18 mouse cellular contexts compared by ENCODE assay signal in the genomic region with DNA sequence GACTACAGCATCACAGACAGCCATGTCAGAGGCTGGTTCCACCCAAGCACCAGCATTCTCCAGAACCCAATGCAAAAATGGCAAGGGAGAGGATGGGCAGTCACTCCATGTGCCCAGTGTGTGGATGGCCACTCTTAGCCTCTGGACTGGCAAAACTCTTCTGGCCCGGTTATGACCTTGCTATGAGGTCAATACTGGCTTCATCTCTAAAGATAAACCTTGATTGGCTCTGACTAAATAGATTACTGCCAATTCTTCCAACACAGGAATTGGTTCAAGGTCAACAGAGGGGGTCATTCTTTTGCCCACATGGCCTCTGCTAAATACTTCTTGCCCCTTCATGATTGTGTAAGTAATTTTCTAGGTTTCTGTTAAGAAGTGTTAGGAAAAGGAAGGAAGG.
"Had no signal": no experiment of that assay in that cellular context is flagged by ENCODE, and none has a peak within 500 bp of the region (broad histone marks: within the 10 kb centered on the region; RNA-seq: fewer than 3 reads in every experiment).

No protein-coding gene starts in this region.

- H3K4me2 ChIP-seq: lung, embryonic 14.5 days; midbrain, embryonic 13.5 days; neural tube, embryonic 13.5 days; neural tube, embryonic 15.5 days had no signal

- H3K9me3 ChIP-seq: midbrain, embryonic 10.5 days; midbrain, embryonic 13.5 days; neural tube, embryonic 13.5 days; neural tube, embryonic 15.5 days had no signal

- H3K36me3 ChIP-seq: midbrain, embryonic 10.5 days; midbrain, embryonic 13.5 days; neural tube, embryonic 13.5 days; neural tube, embryonic 15.5 days had no signal

- H3K27ac ChIP-seq: midbrain, embryonic 10.5 days; midbrain, embryonic 13.5 days; neural tube, embryonic 13.5 days; neural tube, embryonic 15.5 days had no signal

- DNase-seq: lung, adult 18-20 months; lung, embryonic 14.5 days; lung, postnatal 10 days; lung, postnatal 4 days; retina, postnatal 1 day; right cerebral cortex, adult 18-20 months; right cerebral cortex, postnatal 25 days; right cerebral cortex, postnatal 4 days; spleen, adult 18-20 months; thymus, adult 18-20 months; thymus, postnatal 14 days; thymus, postnatal 36 days had no signal

- H3K27me3 ChIP-seq: midbrain, embryonic 13.5 days; neural tube, embryonic 13.5 days; neural tube, embryonic 15.5 days had no signal

- ATAC-seq: midbrain, embryonic 13.5 days; midbrain, embryonic 16.5 days had no signal

- H3K4me1 ChIP-seq: neural tube, embryonic 13.5 days; neural tube, embryonic 15.5 days had no signal

- H3K4me3 ChIP-seq: midbrain, embryonic 10.5 days; midbrain, embryonic 13.5 days; myocyte; neural tube, embryonic 13.5 days; neural tube, embryonic 15.5 days had no signal

- H3K9ac ChIP-seq: lung, embryonic 14.5 days; midbrain, embryonic 13.5 days; neural tube, embryonic 13.5 days; neural tube, embryonic 15.5 days had no signal
